Mouse (Mus musculus) adrenal gland, adult 10 weeks (tissue): ENCODE measurements around the gene Slc16a10. TPM values are rescaled to one million over a fixed set of nuclear protein-coding genes. Genes with fewer than 3 reads are reported as not detected.

Experiments
- polyA plus RNA-seq: library from polyadenylated mRNA; stranded (reverse); fragments of 350-450 nt; fragmentation: Illumina TruSeq; extraction: RNeasy Lipid Tissue Mini Kit (QIAGEN cat#74804); gene quantifications from one replicate; pipeline ENCODE4 v1.2.3, GENCODE M21; 2014; ENCODE audit warnings: low read depth, low replicate concordance

Gene Slc16a10
- polyA plus RNA-seq = 20.1 TPM

GRCm38 (mm10) chr10:40141864-40142523 is at the start of gene Slc16a10:
Gene Slc16a10, minus strand, starts transcription at chr10:40142258.

DNA sequence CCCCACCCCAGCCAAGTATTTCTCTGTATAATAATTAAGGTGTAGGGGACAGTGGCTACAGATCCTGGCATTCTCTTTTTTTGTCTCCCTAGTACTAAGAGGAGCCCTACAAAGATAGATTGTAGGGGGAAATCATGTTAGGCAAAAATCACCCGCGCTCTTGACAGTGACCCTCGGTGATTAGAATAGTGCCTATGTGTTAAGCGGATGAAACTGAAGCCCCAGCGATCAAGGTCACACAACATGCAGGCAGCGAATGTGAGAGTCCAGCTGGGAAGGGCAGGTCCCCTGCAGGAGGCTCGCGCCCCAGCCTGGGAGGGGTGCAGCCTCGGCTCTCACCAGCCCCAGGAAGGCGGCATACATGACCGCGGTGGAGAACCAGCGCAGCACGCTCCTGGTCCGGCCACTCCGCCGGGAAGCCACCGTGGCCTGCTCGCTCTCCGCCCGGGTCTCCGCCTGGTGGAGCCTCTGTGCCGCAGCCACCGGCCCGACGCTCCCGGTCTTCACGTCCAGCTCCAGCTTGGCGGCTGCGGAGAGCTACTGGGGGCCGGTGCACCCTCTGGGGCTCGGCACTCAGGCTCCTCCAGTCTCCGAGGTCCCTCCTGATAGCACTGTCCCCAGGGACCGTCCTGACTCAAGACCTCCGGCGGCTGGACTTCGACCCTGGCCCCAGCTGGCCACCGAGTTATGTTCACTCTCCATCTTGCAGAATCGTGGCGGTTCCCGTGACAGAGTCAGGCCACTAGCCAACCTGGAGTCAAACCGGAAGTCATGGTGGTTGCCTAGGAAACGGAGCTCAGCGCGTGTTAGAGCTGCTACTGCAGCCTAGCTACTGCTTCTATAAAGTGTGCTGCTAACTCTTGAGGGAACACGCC is 117.3 kb downstream of the Slc16a10 start, which contains the start of gene Mfsd4b1:
Gene Mfsd4b1, minus strand, starts transcription at position 715 of the 875 bp plus-strand sequence.

GRCm38 (mm10) chr10:39986466-39986865 is 155.6 kb downstream of the Slc16a10 start, which contains the start of gene Mfsd4b5:
Gene Mfsd4b5, minus strand, starts transcription at chr10:39986646.

Other genes with a start within 250 kb of the Slc16a10 start
- 13.6 TPM for gene Mfsd4b4, start 243.0 kb downstream of the Slc16a10 start, polyA plus RNA-seq
- 0.41 TPM for gene Mfsd4b2, start 215.3 kb downstream of the Slc16a10 start, polyA plus RNA-seq
- 9.0 TPM for gene Mfsd4b3, start 182.1 kb downstream of the Slc16a10 start, polyA plus RNA-seq
- 0.87 TPM for gene Mfsd4b5, start 155.6 kb downstream of the Slc16a10 start, polyA plus RNA-seq
- 2.0 TPM for gene Mfsd4b1, start 117.0 kb downstream of the Slc16a10 start, polyA plus RNA-seq
- gene Rpf2, start 104.8 kb upstream of the Slc16a10 start, polyA plus RNA-seq = 146 TPM
- 158 TPM for gene Gtf3c6, start 115.8 kb upstream of the Slc16a10 start, polyA plus RNA-seq
- 257 TPM for gene Amd1, start 159.9 kb upstream of the Slc16a10 start, polyA plus RNA-seq
- 29.6 TPM for gene Cdk19, start 197.3 kb upstream of the Slc16a10 start, polyA plus RNA-seq